Mouse (Mus musculus) erythroblast, embryonic 14.5 days (primary cell): ENCODE measurements around the gene Creb3l4.

Experiments
- GATA1 ChIP-seq: IDR thresholded peaks from 2 replicates; pipeline ENCODE4 v1.6.1; 2012; ENCODE audit warnings: low read length, inconsistent platforms, mixed read lengths
- TAL1 ChIP-seq: IDR thresholded peaks from 3 replicates; pipeline ENCODE4 v1.6.1; 2012; ENCODE audit warnings: low read length, inconsistent platforms, mixed read lengths

GRCm38 (mm10) chr3:90215825-90216380 is 27.4 kb downstream of the Creb3l4 start:
- no peak for TF ChIP-seq GATA1
- no peak for TF ChIP-seq TAL1
